Mouse (Mus musculus): ENCODE results near the gene E2f2. TPM values are rescaled to one million over a fixed set of nuclear protein-coding genes. Genes with fewer than 3 reads are reported as not detected.

E2f2 gene
- polyA plus RNA-seq, 1 experiment from 2014 or later: 63.4 TPM

GRCm38 (mm10) chr4:136215576-136215975 is 43.4 kb downstream of the E2f2 start:
- 0 out of 2 replicates have a peak overlapping the region, but pooled peaks have one; percentile 3 for H3K27ac ChIP-seq
- 74% methylated on average over 8 of the region's 8 CpGs for WGBS (ENCODE audit: insufficient replicate concordance)

DNA sequence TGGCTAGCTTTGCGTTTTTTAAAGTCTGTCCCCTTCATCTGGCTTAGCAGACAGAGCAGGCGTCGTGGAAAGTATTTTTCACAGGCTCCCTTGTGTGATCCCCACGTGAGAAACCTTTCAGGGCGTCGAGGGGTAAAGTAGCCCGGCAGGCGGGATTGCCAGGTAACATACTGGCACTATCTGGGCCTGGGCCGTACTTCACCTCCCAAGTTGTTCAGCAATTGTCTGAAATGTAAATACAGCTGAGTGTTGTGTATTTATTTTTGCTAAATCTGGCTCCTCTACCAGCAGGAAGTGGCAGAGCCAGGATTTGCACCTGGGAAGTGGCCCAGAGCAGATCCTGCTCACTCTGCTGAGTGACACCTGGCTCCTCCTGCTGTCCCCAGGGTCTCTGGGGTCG is 44.9 kb downstream of the E2f2 start:
- H3K36me3 ChIP-seq: no peaks in the 10 kb centered on the region
- no peak for ATAC-seq
- 48% methylated on average over 10 of the region's 10 CpGs for WGBS (ENCODE audit: insufficient replicate concordance)
- H3K27me3 ChIP-seq (replicated peaks): peaks cover 56% of the 10 kb centered on the region
- no peak overlapping the region for H3K4me2 ChIP-seq
- H3K4me3 ChIP-seq: no peak overlapping the region
- peaks cover 15% of the 10 kb centered on the region for H3K4me1 ChIP-seq
- no peaks in the 10 kb centered on the region for H3K9me3 ChIP-seq (replicated peaks)
- no peak overlapping the region for H3K9ac ChIP-seq
- H3K27ac ChIP-seq: no peak overlapping the region

More at GRCm38 (mm10) chr4:136215576-136215975, 43.4 kb downstream of the E2f2 start:
- no peaks in the 10 kb centered on the region for H3K36me3 ChIP-seq
- H3K4me2 ChIP-seq: no peak overlapping the region
- no peak for ATAC-seq
- no peak overlapping the region for H3K9ac ChIP-seq
- H3K9me3 ChIP-seq (replicated peaks): no peaks in the 10 kb centered on the region
- peaks cover 52% of the 10 kb centered on the region for H3K27me3 ChIP-seq (replicated peaks)
- H3K4me3 ChIP-seq: no peak overlapping the region
- peaks cover 15% of the 10 kb centered on the region for H3K4me1 ChIP-seq

GRCm38 (mm10) chr4:136218595-136219214 is 46.5 kb downstream of the E2f2 start:
- Histone ChIP-seq H3K9ac (no peak overlapping the region), H3K36me3 (no peaks in the 10 kb centered on the region), H3K27me3 (replicated peaks) (peaks cover 69% of the 10 kb centered on the region), H3K9me3 (replicated peaks) (no peaks in the 10 kb centered on the region), H3K27ac (no peak overlapping the region), H3K4me1 (peaks cover 15% of the 10 kb centered on the region), H3K4me2 (no peak overlapping the region), H3K4me3 (no peak overlapping the region)
- WGBS (ENCODE audit: insufficient replicate concordance): 22% methylated on average over 18 of the region's 18 CpGs
- ATAC-seq: no peak

DNA sequence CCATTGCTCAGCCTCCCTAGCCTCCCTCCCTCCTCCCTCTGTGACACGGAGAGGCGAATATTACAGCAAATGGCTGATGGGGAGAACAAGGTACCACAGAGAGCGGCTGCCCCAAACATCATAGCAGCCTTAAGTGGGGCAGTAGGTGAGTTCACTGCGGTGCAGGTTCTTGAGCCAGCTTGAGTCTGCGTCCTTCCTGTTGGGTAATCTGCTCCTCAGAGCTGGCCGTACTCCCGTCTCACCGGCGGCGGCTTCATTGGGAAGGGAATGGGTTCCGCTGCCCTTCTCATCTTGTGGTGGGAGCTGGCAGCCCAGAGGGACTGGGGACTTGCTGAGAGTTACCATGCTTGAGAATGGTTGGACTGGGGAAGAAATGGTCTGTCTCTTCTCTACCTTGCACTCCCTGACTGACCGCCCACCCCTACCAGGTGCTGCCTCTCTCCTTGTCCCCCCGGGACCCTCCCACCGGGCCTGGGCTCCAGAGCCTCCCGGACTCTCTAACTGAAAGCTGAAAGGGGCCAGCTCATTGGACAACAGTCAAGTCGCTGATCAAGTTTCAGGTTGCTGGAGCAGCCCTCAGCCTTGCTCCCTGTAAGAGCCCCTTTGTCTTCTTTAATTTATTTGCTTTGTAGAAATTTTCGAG is 48.1 kb downstream of the E2f2 start:
- H3K9ac ChIP-seq: no peak overlapping the region
- no peak for ATAC-seq
- H3K4me2 ChIP-seq: no peak overlapping the region
- H3K27me3 ChIP-seq (replicated peaks): peaks cover 80% of the 10 kb centered on the region
- H3K36me3 ChIP-seq: no peaks in the 10 kb centered on the region
- H3K9me3 ChIP-seq (replicated peaks): no peaks in the 10 kb centered on the region
- H3K27ac ChIP-seq: no peak overlapping the region
- peaks cover 15% of the 10 kb centered on the region; the same call in 1 of the 2 replicates for H3K4me1 ChIP-seq
- WGBS (ENCODE audit: insufficient replicate concordance): 9% methylated on average over 17 of the region's 17 CpGs
- H3K4me3 ChIP-seq: no peak overlapping the region

- Histone ChIP-seq H3K4me1 (peaks cover 15% of the 10 kb centered on the region; the same call in 1 of the 2 replicates), H3K36me3 (no peaks in the 10 kb centered on the region), H3K4me2 (no peak overlapping the region), H3K27me3 (replicated peaks) (peaks cover 63% of the 10 kb centered on the region), H3K9me3 (replicated peaks) (no peaks in the 10 kb centered on the region), H3K9ac (no peak overlapping the region), H3K4me3 (no peak overlapping the region), H3K27ac (no peak overlapping the region)
- 60% methylated on average over 13 of the region's 13 CpGs for WGBS (ENCODE audit: insufficient replicate concordance)
- no peak for ATAC-seq
Measured at GRCm38 (mm10) chr4:136223549-136224239, 51.5 kb downstream of the E2f2 start.

GRCm38 (mm10) chr4:136224240-136224559 is 52.0 kb downstream of the E2f2 start:
- Histone ChIP-seq H3K27me3 (replicated peaks) (peaks cover 58% of the 10 kb centered on the region), H3K9ac (no peak overlapping the region), H3K4me3 (no peak overlapping the region), H3K9me3 (replicated peaks) (no peaks in the 10 kb centered on the region), H3K27ac (no peak overlapping the region), H3K36me3 (no peaks in the 10 kb centered on the region), H3K4me2 (no peak overlapping the region), H3K4me1 (peaks cover 10% of the 10 kb centered on the region; the same call in 1 of the 2 replicates)
- 62% methylated on average over 4 of the region's 5 CpGs for WGBS (ENCODE audit: insufficient replicate concordance)
- ATAC-seq: no peak

DNA sequence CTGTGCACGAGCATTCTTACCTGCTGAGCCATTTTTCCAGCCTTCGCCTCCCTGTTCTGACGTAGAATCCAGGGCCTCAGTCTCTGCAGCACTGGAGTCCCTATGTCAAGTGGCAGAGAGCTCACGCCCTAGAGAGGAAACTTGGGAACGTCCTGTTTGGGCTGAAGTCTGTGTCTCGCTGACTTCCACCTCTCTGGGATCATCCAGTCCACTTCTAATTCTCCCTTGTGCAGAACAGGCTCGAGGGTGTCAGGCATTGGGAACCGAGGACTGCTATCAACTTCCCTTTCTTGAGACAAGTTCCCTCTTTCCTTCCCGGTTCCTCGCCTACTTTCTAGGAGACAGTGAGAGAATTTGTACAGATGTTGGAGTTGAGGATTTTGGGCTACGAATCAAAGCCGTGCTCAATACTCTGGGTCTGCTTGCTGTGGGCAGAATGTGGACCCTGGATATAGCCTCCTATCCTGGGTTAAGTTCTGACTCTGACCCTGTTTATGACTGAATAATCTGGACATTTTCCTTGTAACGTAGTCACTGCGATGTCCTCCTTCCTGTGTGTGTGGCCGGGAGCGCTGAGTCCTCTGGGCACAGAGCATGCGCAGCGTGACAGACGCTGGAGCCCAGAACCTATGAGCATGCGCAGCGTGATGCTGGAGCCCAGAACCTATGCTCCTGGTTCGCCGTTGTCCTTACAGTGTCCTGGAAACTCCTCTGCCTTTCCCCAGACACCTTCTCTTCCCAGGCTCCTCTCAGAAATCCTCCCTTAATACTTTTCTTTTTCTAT is 52.7 kb downstream of the E2f2 start:
- no peak overlapping the region for H3K9ac ChIP-seq
- H3K4me3 ChIP-seq: no peak overlapping the region
- H3K36me3 ChIP-seq: no peaks in the 10 kb centered on the region
- H3K4me2 ChIP-seq: no peak overlapping the region
- no peak overlapping the region for H3K27ac ChIP-seq
- peaks cover 5% of the 10 kb centered on the region; the same call in 1 of the 2 replicates for H3K4me1 ChIP-seq
- peaks cover 55% of the 10 kb centered on the region for H3K27me3 ChIP-seq (replicated peaks)
- WGBS (ENCODE audit: insufficient replicate concordance): 56% methylated on average over 23 of the region's 23 CpGs
- H3K9me3 ChIP-seq (replicated peaks): no peaks in the 10 kb centered on the region
- no peak for ATAC-seq

- WGBS (ENCODE audit: insufficient replicate concordance): 58% methylated on average over 7 of the region's 7 CpGs
- H3K4me2 ChIP-seq: no peak overlapping the region
- ATAC-seq: no peak
- H3K27me3 ChIP-seq (replicated peaks): peaks cover 35% of the 10 kb centered on the region
- no peaks in the 10 kb centered on the region; the same call in 1 of the 2 replicates for H3K4me1 ChIP-seq
- H3K9me3 ChIP-seq (replicated peaks): no peaks in the 10 kb centered on the region
- H3K9ac ChIP-seq: no peak overlapping the region
- no peaks in the 10 kb centered on the region for H3K36me3 ChIP-seq
- no peak overlapping the region for H3K4me3 ChIP-seq
- H3K27ac ChIP-seq: no peak overlapping the region
Measured at GRCm38 (mm10) chr4:136227408-136227807, 55.2 kb downstream of the E2f2 start.

GRCm38 (mm10) chr4:136228640-136229039 is 56.4 kb downstream of the E2f2 start:
- no peak overlapping the region for H3K27ac ChIP-seq
- H3K36me3 ChIP-seq: no peaks in the 10 kb centered on the region
- ATAC-seq: no peak
- H3K9me3 ChIP-seq (replicated peaks): no peaks in the 10 kb centered on the region
- H3K9ac ChIP-seq: no peak overlapping the region
- no peaks in the 10 kb centered on the region; the same call in 1 of the 2 replicates for H3K4me1 ChIP-seq
- H3K4me2 ChIP-seq: no peak overlapping the region
- peaks cover 33% of the 10 kb centered on the region for H3K27me3 ChIP-seq (replicated peaks)
- H3K4me3 ChIP-seq: no peak overlapping the region
- 53% methylated on average over 5 of the region's 5 CpGs for WGBS (ENCODE audit: insufficient replicate concordance)

- ATAC-seq: no peak
- Histone ChIP-seq H3K9me3 (replicated peaks) (no peaks in the 10 kb centered on the region), H3K27me3 (replicated peaks) (peaks cover 90% of the 10 kb centered on the region), H3K4me3 (no peak overlapping the region), H3K4me1 (0 out of 2 replicates have a peak, but pooled peaks cover 6% of the 10 kb centered on the region), H3K36me3 (0 out of 2 replicates have a peak, but pooled peaks cover 4% of the 10 kb centered on the region), H3K4me2 (no peak overlapping the region), H3K9ac (no peak overlapping the region), H3K27ac (no peak overlapping the region)
- WGBS (ENCODE audit: insufficient replicate concordance): 18% methylated on average over 13 of the region's 13 CpGs
Measured at GRCm38 (mm10) chr4:136238669-136239068, 66.5 kb downstream of the E2f2 start.

DNA sequence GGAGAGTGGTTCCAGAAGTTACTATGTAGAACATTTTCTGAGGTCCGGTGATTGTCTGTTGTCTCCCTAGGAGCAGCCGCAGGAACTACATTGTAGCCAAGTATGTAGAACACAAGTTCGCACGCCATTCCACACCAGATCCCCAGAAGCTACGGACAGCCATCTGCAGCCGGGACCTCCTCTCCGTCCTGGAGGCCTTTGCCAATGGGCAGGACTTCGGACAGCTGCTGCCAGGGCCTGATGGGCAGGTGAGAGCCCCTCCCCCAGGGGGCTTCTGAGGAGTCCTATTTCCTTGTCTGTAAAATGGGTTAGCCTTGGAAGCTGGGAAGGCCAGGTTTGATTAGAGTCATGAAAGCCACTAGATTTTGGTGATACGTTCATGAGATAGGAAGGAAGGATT is 66.9 kb downstream of the E2f2 start:
- no peak overlapping the region for H3K4me2 ChIP-seq
- no peak overlapping the region for H3K4me3 ChIP-seq
- WGBS (ENCODE audit: insufficient replicate concordance): 53% methylated on average over 9 of the region's 9 CpGs
- H3K9ac ChIP-seq: no peak overlapping the region
- H3K9me3 ChIP-seq (replicated peaks): no peaks in the 10 kb centered on the region
- H3K27ac ChIP-seq: no peak overlapping the region
- 0 out of 2 replicates have a peak, but pooled peaks cover 4% of the 10 kb centered on the region for H3K36me3 ChIP-seq
- 0 out of 2 replicates have a peak, but pooled peaks cover 6% of the 10 kb centered on the region for H3K4me1 ChIP-seq
- no peak for ATAC-seq
- H3K27me3 ChIP-seq (replicated peaks): peaks cover 90% of the 10 kb centered on the region
